Mouse (Mus musculus): ENCODE measurements around the gene Ccdc106.

DNA sequence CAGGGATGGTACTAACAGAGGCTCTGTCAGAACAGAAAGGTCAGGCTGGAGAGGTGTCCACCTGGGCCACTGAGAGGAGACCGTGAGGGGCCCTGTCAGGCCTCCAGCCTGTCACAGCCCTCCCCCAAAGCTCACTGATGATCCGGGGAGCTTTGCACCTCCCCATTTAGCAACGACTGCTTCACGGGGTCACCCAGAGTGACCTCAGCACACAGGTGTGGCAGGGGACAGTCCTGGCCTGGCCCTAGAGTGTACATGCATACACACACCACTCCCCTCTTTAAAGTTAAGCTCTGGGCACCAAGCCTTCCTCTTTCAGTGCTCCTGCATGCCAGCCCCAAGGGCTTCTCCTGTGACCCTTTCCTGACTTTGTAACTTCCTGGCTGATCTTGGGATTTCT, 44.9 kb upstream of the Ccdc106 start:
- no peak for TF ChIP-seq CTCF (IDR thresholded peaks at IDR 0.05; ENCODE audit: low read depth)
- no peak for TF ChIP-seq EP300 (IDR thresholded peaks at IDR 0.05; ENCODE audit: low read depth)

Measured in heart, postnatal 0 days (tissue).